Mouse (Mus musculus): ENCODE results near the gene En2.

The En2 gene

GRCm38 (mm10) chr5:28161383-28161937, 4.0 kb upstream of the En2 start:
- no peak for DNase-seq

DNA sequence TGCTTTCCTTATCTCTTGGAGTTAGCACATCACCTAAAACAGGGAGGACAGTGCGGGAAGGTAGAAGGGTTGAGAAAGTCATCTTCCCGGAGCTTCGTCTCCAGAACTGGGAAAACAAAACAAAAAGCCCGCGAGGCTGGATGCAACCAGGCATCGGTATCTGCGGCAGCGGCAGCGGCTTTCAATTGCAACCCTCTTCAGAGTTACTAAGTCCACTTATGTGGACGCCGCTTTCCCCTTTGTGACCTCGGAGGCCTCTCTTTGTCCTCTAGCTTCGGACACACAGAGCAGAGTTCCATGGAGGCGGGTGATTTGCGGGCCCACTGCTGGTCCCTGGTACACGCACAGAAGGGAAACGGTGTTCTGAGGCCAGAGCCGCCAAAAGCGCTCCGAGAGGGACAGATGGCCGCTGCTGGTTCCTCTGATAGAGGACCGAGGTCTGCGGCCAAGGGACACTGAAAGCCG, 3.5 kb upstream of the En2 start:
- DNase-seq = no peak

- DNase-seq = no peak
These were observed 1.6 kb upstream of the En2 start for GRCm38 (mm10) chr5:28163926-28164325.

- no peak for DNase-seq
These were observed 1.1 kb downstream of the En2 start for GRCm38 (mm10) chr5:28166256-28167231.

GRCm38 (mm10) chr5:28167611-28168252, 2.2 kb downstream of the En2 start:
- DNase-seq = no peak

GRCm38 (mm10) chr5:28168253-28169165, 3.0 kb downstream of the En2 start:
- no peak for DNase-seq

GRCm38 (mm10) chr5:28169166-28169801, 3.8 kb downstream of the En2 start:
- DNase-seq = no peak

DNA sequence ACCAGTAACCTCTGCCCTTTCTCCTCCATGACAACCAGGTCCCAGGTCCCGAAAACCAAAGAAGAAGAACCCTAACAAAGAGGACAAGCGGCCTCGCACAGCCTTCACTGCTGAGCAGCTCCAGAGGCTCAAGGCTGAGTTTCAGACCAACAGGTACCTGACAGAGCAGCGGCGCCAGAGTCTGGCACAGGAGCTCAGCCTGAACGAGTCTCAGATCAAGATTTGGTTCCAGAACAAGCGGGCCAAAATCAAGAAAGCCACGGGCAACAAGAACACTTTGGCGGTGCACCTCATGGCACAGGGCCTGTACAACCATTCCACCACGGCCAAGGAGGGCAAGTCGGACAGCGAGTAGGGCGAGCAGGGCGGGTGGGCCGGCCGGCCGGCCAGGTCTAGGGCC, 4.6 kb downstream of the En2 start:
- DNase-seq = no peak

DNA sequence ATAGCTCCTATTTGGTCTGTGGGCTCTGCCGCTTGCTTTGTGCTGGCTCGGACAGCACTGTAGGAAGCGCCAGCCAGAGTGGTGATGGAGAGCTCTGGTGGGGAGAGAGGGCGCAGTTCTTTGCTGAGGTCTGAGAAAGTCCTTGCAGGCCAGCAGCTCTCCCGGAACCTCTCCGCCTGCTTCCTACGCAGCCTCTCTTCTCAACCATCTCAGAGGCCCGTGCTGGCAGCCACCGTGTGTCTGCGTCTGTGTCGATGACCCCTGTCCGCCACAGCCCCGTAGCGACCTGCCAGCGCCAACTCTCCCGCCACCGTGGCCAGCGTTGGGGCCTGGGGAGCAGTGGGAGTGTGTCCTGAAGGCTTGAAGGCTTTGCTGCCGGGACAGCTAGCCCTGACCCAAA, 5.4 kb downstream of the En2 start:
- DNase-seq = no peak

DNA sequence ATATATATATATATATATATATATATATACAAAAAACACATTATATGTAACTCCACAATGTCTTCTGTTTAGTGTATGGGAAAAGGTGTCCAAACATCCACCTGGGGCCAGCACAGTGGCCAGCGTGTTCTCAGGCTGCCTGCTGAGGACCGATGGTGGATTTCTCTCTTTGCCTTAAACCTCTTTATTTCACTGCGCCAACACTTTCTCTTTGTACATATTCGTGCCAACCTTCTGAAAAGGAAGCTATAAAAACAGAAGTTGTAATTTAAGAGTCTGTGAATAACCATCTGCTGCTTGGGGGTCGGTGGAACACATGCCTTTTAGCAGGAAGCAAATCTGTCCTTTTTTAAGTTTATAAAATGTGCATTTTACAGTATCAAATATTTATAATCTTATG, 6.2 kb downstream of the En2 start:
- no peak for DNase-seq

DNA sequence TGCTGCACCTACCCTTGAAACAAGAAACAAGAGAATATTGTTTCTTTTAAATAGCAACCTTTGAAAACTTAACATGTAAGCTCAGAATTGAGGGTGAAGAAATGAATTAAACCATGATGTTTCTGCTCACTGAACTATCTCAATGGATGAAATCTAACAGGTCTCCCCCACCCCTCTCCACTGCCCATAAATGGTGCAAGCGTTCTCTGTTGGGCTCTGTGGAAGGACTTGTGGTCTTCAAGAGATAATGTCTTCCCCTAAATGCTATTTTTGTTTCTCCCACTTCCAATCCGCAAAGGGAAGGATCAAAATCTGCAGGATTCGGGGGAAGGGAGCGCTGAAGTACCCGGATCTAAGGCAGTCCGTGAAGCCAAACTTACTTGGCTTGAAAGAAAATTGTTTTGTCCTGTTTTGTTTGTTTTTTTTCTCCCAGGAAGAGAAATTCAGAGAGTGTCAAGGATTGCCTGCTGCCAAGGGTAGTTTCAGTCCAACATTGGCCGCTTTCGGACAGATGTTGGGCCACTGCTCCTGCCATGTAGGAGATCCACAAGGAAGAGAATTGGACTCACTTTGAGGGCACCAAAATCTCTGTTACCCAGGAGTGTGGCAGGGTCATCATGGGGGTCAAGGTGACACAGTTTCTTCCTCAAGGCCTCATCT, 6.9 kb downstream of the En2 start:
- DNase-seq = no peak

- no peak for DNase-seq
These were observed 7.6 kb downstream of the En2 start for GRCm38 (mm10) chr5:28172921-28173670.

DNA sequence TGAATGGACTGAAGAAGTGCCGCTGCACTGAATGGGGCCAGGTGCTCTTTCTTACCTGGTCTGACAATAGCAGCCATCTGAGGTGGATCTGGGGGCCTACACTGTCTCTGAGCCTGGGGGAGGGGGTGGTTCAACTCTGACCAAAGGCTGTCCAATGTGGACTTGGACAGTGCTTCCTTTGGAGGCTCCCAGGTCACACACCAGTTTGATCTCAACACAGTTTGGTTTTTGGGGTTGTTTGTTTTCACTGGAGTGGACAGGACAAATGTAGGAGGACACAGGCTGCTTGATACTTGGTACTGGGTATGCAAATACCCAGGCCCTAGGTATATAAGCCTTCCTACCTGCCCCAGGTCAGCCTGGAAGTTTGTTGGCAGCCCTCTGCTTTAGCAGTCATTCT, 8.2 kb downstream of the En2 start:
- DNase-seq = no peak

- no peak for DNase-seq
These were observed 8.6 kb downstream of the En2 start for GRCm38 (mm10) chr5:28174086-28174485.

DNA sequence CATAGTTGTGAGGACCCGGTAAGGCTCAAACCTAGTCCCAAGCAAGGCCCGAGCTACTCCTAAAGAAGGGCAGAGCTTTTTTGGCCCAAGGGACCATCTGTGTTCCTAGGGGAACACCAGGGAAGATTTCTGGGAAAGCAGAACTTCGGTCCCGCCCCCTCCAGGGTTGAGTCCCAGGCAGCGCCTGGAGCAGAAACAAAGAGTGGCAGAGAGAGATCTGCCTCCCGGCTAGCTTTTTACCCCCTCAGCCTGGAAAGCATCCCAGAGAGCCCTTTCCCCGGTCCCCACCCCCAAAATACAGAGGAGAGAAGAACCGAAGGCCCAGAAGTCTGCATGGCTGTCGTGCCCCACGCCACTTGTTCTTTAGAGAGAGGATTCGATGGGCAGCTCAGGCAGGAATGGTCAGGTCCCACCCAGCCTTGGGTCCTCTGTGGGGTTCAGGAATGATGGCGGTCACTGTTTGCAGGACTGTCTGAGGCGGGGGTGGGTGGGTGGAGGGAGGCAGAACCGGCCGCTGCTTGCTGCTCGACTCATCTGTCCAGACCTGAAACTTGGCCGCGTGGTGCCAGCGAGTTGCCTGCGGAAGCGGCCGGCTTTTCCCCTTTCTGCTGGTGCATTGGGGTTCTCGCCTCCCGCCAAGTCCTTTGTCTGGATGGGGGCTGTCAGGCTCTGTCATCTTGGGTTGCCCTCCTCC, 9.5 kb downstream of the En2 start:
- DNase-seq = no peak

DNA sequence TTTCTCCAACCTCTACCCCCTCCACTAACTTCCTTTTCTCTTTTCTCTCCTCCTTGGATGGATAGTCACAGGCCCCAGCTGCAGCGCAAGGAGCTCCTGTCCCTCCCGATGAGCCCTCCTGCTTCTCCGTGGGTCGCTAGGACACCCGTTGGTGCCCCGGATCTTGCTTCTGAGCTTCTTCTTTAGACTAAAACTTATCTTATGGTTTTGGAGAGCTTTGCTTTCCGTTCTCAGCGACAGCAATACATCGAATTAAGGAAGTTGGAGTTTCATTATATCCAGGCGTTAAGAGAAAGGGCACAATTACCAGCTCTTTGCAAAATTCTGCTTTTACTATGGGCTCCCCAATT, 10.1 kb downstream of the En2 start:
- DNase-seq = no peak

DNA sequence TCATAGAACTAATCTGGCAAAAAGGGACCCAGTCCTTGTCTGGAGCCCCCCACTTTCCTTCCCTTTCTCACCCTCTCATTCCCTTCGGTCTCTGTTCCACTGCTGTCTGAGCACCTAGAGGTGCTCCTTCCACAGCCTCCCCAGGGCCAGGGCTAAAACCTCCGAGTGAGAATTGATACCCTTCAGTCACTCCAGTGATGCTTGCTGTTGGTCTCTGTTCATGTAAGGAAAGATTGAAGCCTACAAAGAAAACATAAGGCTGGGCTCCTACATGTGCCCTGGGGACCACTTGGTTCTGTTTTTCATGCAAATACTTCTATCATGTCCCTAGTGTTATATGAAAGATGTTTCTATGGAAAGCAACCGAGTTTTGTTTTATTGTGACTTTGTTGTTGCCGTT, 10.5 kb downstream of the En2 start:
- no peak for DNase-seq

DNA sequence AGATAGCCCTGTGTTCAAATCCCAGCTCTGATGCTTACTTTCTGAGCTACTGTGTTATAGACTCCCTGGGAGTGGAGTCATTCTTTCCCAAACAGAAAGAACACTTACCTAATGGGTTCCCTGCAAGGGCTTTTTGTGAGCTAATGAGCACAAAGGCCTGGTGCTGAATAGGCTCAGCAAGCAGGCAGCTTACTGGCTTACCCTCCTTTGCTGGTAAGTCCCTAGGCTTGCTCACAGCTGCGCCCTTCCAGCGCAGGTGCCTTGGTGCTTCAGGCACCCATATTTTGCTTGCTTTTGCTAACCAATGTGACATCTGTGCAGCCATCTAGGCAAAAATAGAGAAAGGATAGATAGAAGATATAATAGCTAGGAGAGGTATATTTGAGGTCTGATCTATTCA, 11.1 kb downstream of the En2 start:
- no peak for DNase-seq

DNA sequence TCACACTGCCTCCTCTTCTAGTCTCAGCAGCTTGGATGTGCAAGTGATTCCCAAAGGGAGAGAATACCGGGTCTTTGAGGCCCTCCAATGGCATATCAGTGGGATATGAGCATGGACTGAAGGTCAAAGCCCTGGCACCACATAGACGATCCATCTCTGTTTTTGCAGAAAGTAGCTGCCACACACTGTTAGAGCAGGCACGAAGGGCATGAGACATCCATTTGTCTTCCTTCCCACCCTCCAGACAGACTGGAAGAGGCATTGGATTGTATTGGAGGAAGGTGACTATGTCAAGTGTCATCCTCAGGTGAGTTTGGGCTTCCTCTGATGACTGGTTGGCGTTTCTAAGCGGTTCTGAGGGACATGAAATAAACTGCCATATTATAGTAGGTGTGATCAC, 12.8 kb downstream of the En2 start:
- DNase-seq = no peak

DNA sequence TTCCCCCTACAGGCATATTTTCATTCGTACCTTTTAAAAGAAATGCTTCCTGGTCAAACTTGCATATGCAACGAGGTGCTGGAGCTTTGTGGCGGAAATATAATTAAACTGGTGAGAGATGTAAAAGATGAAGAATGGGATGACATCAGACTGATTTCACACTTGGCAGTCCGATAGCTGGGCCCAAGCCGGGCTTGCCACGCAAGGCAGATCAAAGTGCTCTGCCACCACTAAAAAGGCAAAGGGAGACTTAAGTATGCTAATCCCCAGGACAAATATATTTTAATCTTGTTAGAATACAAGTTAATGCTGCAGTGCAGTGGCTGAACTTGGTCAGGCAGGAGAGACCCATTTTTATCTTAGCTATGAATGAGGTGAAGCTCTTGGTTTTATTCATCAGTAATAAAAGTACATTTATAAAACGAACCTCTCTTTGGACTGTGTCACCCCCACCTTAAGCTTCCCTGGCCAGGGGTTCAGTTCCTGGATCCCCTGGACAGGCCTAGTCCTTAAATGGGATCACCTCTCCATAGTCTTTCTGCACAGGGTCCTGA, 13.8 kb downstream of the En2 start:
- no peak for DNase-seq
